Mouse (Mus musculus) C2C12 (cell line): ENCODE results near the gene Irs3. TPM values are rescaled to one million over a fixed set of nuclear protein-coding genes. Genes with fewer than 3 reads are reported as not detected.
A peak's percentile ranks its signal among the peaks of the same experiment; 100 is the strongest.

ENCODE experiments used
- H3K27me3 ChIP-seq: one replicate; pipeline ENCODE4 v1.6.1; 2011; ENCODE audit not compliant: control insufficient read depth, insufficient read depth, insufficient read length
- H3K36me3 ChIP-seq: one replicate; pipeline ENCODE4 v1.6.1; 2011; ENCODE audit not compliant: control insufficient read depth, insufficient read depth
- H3K4me3 ChIP-seq: one replicate; pipeline ENCODE4 v1.5.1; 2011; ENCODE audit warnings: mild to moderate bottlenecking, control low read depth; ENCODE audit not compliant: poor library complexity, insufficient read depth, severe bottlenecking
- H3K79me2 ChIP-seq: one replicate; pipeline ENCODE4 v1.6.1; 2011; ENCODE audit not compliant: control insufficient read depth, insufficient read depth
- H3K79me3 ChIP-seq: one replicate; pipeline ENCODE4 v1.6.1; 2011; ENCODE audit warnings: low read depth, control low read depth
- H3ac ChIP-seq: one replicate; pipeline ENCODE3; 2011; ENCODE audit warnings: low read depth; ENCODE audit not compliant: control insufficient read depth, insufficient read length
- CEBPB ChIP-seq: IDR thresholded peaks from one replicate; pipeline ENCODE4 v1.6.1; 2011; ENCODE audit warnings: low read depth, mild to moderate bottlenecking, control low read depth, moderate library complexity
- CTCF ChIP-seq: IDR thresholded peaks from one replicate; pipeline ENCODE4 v1.5.1; 2011; ENCODE audit not compliant: control insufficient read depth, insufficient read depth, insufficient read length
- FOSL1 ChIP-seq: IDR thresholded peaks from one replicate; pipeline ENCODE4 v1.8.0; 2011; ENCODE audit warnings: mild to moderate bottlenecking, low read length; ENCODE audit not compliant: poor library complexity, insufficient read depth, severe bottlenecking
- MAX ChIP-seq: IDR thresholded peaks from one replicate; pipeline ENCODE4 v1.6.1; 2011; ENCODE audit warnings: mild to moderate bottlenecking, control low read depth
- MYOD1 ChIP-seq: IDR thresholded peaks from one replicate; pipeline ENCODE4 v1.6.1; 2011; ENCODE audit warnings: low read depth; ENCODE audit not compliant: control insufficient read depth, insufficient read length
- MYOG ChIP-seq: IDR thresholded peaks from one replicate; pipeline ENCODE4 v1.6.1; 2011; ENCODE audit not compliant: control insufficient read depth, insufficient read length; ENCODE audit errors: extremely low read depth
- USF1 ChIP-seq: IDR thresholded peaks from one replicate; pipeline ENCODE4 v1.6.1; 2011; ENCODE audit warnings: low read depth, mild to moderate bottlenecking, control low read depth, moderate library complexity
- polyA plus RNA-seq: library from polyadenylated mRNA; unstranded; fragments of >200 nt; fragmentation: generic; extraction: Trizol; gene quantifications from one replicate; pipeline ENCODE4 v1.2.1, GENCODE M21; 2012; ENCODE audit warnings: missing spikeins

The Irs3 gene
- polyA plus RNA-seq, 1 experiment: 0.05 TPM

DNA sequence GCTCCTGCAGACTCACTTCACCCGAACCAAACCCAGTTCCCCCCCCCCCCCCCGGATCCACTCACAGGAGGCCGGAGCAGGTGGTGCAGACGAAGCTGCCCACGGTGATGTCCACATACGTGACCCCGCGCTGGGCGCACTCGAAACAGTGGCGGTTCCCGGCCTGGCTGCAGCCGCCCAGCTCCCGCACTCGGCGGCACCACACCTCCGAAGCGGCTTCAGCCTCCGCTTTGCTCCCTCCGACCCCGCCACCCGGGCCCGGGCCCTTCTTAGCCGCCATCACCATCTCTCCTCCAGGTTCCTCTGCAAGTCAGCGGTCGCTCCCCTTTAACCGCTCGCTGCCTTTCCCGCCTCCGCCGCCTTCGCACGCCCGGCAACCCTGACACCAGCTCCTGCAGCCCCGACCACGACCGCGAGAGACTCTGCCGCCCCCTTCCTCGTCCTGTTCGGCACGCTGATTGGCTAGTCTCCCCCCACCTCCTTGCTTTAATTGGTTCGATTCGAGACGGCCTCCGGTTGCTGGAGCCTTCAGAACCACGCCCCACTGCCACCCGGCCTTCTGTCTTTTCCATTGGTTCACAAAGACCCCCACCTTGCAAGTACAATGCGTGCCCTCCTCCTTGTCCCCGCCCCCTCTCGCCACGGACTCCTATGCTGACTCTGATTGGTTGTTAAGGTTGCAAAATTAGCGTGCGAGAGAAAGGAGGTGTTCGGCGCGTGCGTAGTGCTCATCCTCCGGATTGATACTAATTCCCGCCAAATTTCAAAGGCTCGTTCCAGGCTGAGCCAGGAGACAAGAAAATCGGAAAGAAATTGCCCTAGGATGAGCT is 39.0 kb upstream of the Irs3 start, which contains the start of gene Agfg2:
TSS of gene Agfg2 (minus strand) at position 433 of the 830 bp plus-strand sequence.
- Histone ChIP-seq H3K79me2 (peaks cover 30% of the 10 kb centered on the region), H3K79me3 (peaks cover 5% of the 10 kb centered on the region), H3K4me3 (peak within 1 kb of the TSS; percentile 51), H3K27me3 (no peaks in the 10 kb centered on the region), H3K36me3 (no peaks in the 10 kb centered on the region), H3ac (peak within 1 kb of the TSS; percentile 63)
- no peak for TF ChIP-seq CTCF
- TF ChIP-seq FOSL1: no peak
- no peak for TF ChIP-seq USF1
- TF ChIP-seq MAX: peak; percentile 87
- TF ChIP-seq CEBPB: no peak
- no peak for TF ChIP-seq MYOD1

DNA sequence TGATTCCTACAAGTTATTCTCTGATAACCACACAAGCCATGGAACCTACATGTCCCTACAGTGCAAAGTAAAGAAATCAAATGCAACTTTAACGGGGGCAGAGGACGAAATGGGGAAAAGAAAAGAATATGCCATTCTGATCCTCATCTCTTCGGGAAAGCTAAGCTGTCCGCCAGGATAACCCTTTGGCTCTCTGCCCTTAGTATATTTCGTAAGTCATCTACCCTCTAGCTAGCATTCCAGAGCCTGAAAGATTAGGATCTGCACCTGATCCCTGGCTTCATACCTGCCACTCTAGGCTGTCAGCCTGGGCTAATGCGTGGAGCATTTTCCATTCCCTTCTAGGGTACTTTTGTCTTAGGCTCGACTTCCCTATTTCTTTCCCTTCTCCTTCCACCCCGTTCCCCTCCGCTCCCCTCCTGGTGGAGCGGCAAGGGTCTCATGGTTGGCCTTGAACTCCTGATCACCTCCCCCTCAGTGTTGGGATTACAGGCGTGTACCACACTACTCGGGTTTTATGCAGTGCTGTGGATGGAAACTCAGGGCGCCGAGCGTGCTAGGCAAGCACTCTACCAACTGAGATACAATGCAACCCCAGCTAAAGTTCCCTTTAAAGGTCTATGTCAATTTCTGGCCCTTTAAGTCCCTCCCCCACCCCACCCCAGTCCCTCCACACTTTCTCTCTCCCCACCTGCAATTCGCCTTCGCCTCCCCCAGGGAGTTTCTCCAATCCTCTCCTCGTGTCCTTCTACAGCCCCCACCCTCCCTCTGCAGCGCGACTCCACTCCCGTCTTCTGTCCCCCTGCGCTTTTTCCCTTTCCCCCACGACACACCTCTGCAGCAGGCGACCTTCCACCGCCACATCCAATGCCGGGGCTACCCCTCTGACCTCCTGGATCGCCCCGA is 38.1 kb upstream of the Irs3 start:
- peaks cover 6% of the 10 kb centered on the region for H3K79me3 ChIP-seq
- H3K79me2 ChIP-seq: peaks cover 30% of the 10 kb centered on the region
- no peaks in the 10 kb centered on the region for H3K36me3 ChIP-seq
- peak overlapping the region; percentile 63 for H3ac ChIP-seq
- H3K4me3 ChIP-seq: peak overlapping the region; percentile 51
- no peaks in the 10 kb centered on the region for H3K27me3 ChIP-seq
- TF ChIP-seq MAX: no peak
- no peak for TF ChIP-seq CTCF
- no peak for TF ChIP-seq MYOG

DNA sequence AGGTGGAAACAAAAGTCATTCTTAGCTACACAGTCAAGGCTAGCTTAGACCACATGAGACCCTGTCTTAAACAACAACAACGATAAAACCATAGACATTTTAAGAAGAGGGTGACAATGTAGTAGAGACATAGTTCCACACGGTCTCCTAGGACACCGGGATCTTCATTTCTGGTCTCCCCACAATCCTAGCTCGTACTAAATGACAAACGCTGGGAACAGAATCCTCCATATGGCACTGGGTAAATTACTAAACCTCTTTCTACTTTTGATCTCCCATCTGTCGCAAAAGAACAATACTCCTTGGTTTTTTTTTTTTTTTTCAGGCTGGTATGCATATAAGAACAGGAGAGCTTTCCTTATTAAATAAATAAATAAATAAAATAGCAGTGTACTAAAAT is 37.0 kb upstream of the Irs3 start:
- Histone ChIP-seq H3K79me3 (peaks cover 6% of the 10 kb centered on the region), H3K4me3 (no peak overlapping the region), H3K27me3 (no peaks in the 10 kb centered on the region), H3ac (no peak overlapping the region), H3K36me3 (no peaks in the 10 kb centered on the region), H3K79me2 (peaks cover 37% of the 10 kb centered on the region)
- no peak for TF ChIP-seq USF1
- no peak for TF ChIP-seq CEBPB
- no peak for TF ChIP-seq MAX
- TF ChIP-seq MYOD1: no peak
- no peak for TF ChIP-seq FOSL1
- TF ChIP-seq CTCF: no peak

DNA sequence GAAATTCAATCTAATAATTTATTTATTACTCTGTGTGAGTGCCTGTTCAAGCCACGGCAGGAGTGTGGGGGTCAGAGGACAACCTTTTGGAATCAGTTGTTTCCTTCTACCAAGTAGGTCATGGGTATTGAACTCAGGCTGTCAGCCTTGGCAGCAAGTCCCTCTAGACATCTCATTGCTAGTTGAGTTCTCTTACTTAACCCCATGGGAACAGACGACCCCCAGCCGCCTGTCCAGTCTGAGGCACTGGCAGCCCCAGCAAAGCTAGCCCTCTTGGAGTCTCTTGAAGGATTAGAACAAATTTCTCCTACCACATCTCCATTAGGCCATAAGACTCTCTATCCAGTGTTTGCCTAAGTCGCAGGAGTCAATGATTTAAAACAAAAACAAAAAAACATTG is 34.2 kb upstream of the Irs3 start:
- H3K27me3 ChIP-seq: no peaks in the 10 kb centered on the region
- peaks cover 37% of the 10 kb centered on the region for H3K79me2 ChIP-seq
- H3K4me3 ChIP-seq: no peak overlapping the region
- peaks cover 6% of the 10 kb centered on the region for H3K79me3 ChIP-seq
- H3K36me3 ChIP-seq: no peaks in the 10 kb centered on the region
- no peak overlapping the region for H3ac ChIP-seq
- TF ChIP-seq MYOG (no peak), CEBPB (no peak), USF1 (no peak), MAX (no peak), CTCF (no peak), MYOD1 (no peak), FOSL1 (no peak)

DNA sequence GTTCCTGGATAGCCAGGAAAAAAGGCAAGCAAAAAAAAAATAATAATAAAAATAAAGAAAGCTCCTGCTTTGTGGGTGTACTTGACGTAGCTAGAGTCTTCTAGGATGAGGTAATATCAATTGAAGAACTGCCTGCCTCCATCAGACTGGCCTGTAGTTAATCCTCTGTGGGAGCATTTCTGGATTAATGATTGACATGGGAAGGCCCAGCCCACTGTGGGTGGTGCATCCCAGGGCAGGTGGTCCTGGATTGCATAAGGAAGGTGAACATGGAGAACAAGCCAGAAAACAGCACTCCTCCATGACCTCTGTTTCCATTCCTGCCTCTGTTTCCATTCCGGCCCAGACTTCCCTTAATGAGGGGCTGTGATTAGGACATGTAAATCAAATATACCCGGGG is 33.2 kb upstream of the Irs3 start:
- no peaks in the 10 kb centered on the region for H3K36me3 ChIP-seq

DNA sequence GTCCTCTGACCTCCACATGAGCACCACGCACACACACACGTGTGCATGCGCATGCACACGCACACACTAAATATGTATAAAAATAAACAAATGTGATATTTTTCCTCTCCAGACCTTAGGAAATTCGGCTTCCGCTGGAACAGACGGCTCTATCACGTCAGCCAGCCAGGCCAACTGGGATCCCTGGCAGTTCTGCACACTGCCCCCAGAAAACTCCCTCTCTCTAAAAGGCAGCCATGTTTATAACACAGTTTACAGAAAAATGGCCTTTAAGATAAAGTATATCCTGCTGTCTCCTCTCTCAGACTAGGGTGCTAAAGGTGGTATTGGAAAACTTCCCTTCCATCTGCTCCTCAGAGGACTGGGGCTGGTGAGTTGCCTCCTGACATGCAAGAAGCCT is 32.3 kb upstream of the Irs3 start:
- H3K4me3 ChIP-seq: no peak overlapping the region
- no peak overlapping the region for H3ac ChIP-seq
- peaks cover 4% of the 10 kb centered on the region for H3K79me3 ChIP-seq
- no peaks in the 10 kb centered on the region for H3K36me3 ChIP-seq
- H3K79me2 ChIP-seq: peaks cover 26% of the 10 kb centered on the region
- TF ChIP-seq CTCF: no peak
- no peak for TF ChIP-seq USF1
- no peak for TF ChIP-seq MYOD1
- no peak for TF ChIP-seq CEBPB
- TF ChIP-seq MAX: no peak
- TF ChIP-seq FOSL1: no peak
- no peak for TF ChIP-seq MYOG
- no peaks in the 10 kb centered on the region for H3K27me3 ChIP-seq

More for the DNA sequence above, 33.2 kb upstream of the Irs3 start:
- no peaks in the 10 kb centered on the region for H3K27me3 ChIP-seq
- no peak overlapping the region for H3ac ChIP-seq
- peaks cover 34% of the 10 kb centered on the region for H3K79me2 ChIP-seq
- no peak overlapping the region for H3K4me3 ChIP-seq
- peaks cover 6% of the 10 kb centered on the region for H3K79me3 ChIP-seq
- TF ChIP-seq MYOG (no peak), FOSL1 (no peak), CTCF (no peak), CEBPB (no peak), MAX (no peak)
